Mouse (Mus musculus) heart, postnatal 0 days (tissue): ENCODE results near the gene Rpl23. TPM values are rescaled to one million over a fixed set of nuclear protein-coding genes. Genes with fewer than 3 reads are reported as not detected.

Experiments
- ATAC-seq: fragments of 200-750 bp; cut with Nextera tagmentation; 2 replicates; pipeline ENCODE4 v1.8.0; 2017; ENCODE audit warnings: low read depth, moderate number of reproducible peaks, moderate library complexity; ENCODE audit not compliant: insufficient read depth
- DNase-seq: peaks from one replicate; pipeline ENCODE4 v3.0.0-alpha.2; 2016; ENCODE audit warnings: low spot score
- H3K27ac ChIP-seq: fragments of 300-500 bp; sonication (generic); 2 replicates; pipeline ENCODE4 v1.5.1; 2014; ENCODE audit warnings: low read depth, mild to moderate bottlenecking
- H3K27me3 ChIP-seq: fragments of 300-500 bp; sonication (generic); 2 replicates; pipeline ENCODE4 v1.6.1; 2014; ENCODE audit warnings: low read length, mixed read lengths; ENCODE audit not compliant: control insufficient read depth, insufficient read depth
- H3K36me3 ChIP-seq: fragments of 300-500 bp; sonication (generic); replicated peaks from 2 replicates; pipeline ENCODE4 v1.6.1; 2014; ENCODE audit warnings: low read length, mixed read lengths; ENCODE audit not compliant: control insufficient read depth, insufficient read depth
- H3K4me1 ChIP-seq: fragments of 300-500 bp; sonication (generic); 2 replicates; pipeline ENCODE4 v1.6.1; 2014; ENCODE audit warnings: antibody characterized with exemption; ENCODE audit not compliant: control insufficient read depth, insufficient read depth
- H3K4me2 ChIP-seq: fragments of 300-500 bp; sonication (generic); 2 replicates; pipeline ENCODE4 v1.6.1; 2014; ENCODE audit warnings: low read depth, mild to moderate bottlenecking, low read length, moderate library complexity
- H3K4me3 ChIP-seq: fragments of 300-500 bp; sonication (generic); 2 replicates; pipeline ENCODE4 v1.5.1; 2014; ENCODE audit warnings: low read depth, low read length
- H3K9ac ChIP-seq: fragments of 300-500 bp; sonication (generic); replicated peaks from 2 replicates; pipeline ENCODE4 v1.6.1; 2014; ENCODE audit warnings: low read depth, low read length, mixed read lengths
- H3K9me3 ChIP-seq: fragments of 300-500 bp; sonication (generic); replicated peaks from 2 replicates; pipeline ENCODE4 v1.6.1; 2016; ENCODE audit warnings: low read length; ENCODE audit not compliant: control insufficient read depth
- CTCF ChIP-seq: IDR thresholded peaks from 2 replicates; pipeline ENCODE4 v1.5.1; 2016; ENCODE audit warnings: antibody characterized with exemption, control low read depth, low read depth
- EP300 ChIP-seq: IDR thresholded peaks from 2 replicates; pipeline ENCODE4 v1.6.1; 2016; ENCODE audit warnings: antibody characterized with exemption, low read depth
- WGBS: fragments of 180-500 bp; shearing (Covaris S2); extraction: QIAGEN DNeasy Blood & Tissue Kit; methylation state at CpG from one replicate; pipeline ENCODE4 v1.1.7; 2014; 5-methylcytosine and 5-hydroxymethylcytosine counted together
- polyA plus RNA-seq: library from polyadenylated mRNA; unstranded; fragments of >200 nt; fragmentation: Nextera tagmentation; extraction: Ambion mirVana; gene quantifications from 2 replicates; pipeline ENCODE4 v1.2.1, GENCODE M21; 2015
- total RNA-seq: library from RNA; depleted of rRNA; stranded (reverse); fragments of >200 nt; gene quantifications from 2 replicates; pipeline ENCODE4 v1.2.3, GENCODE M21; 2014; ENCODE audit warnings: low replicate concordance

Gene Rpl23
- total and polyA plus RNA-seq, 2 experiments from 2014 or later: 208 to 394 TPM

GRCm38 (mm10) chr11:97789727-97790126, 7.5 kb upstream of the Rpl23 start:
- Histone ChIP-seq H3K9ac (no peak overlapping the region), H3K4me2 (no peak overlapping the region), H3K9me3 (no peaks in the 10 kb centered on the region), H3K4me3 (no peak overlapping the region), H3K27ac (no peak overlapping the region), H3K27me3 (no peaks in the 10 kb centered on the region), H3K36me3 (no peaks in the 10 kb centered on the region), H3K4me1 (no peaks in the 10 kb centered on the region)
- DNase-seq (no peak), ATAC-seq (no peak)
- WGBS: 78% methylated on average over 5 of the region's 5 CpGs
- TF ChIP-seq CTCF: no peak

DNA sequence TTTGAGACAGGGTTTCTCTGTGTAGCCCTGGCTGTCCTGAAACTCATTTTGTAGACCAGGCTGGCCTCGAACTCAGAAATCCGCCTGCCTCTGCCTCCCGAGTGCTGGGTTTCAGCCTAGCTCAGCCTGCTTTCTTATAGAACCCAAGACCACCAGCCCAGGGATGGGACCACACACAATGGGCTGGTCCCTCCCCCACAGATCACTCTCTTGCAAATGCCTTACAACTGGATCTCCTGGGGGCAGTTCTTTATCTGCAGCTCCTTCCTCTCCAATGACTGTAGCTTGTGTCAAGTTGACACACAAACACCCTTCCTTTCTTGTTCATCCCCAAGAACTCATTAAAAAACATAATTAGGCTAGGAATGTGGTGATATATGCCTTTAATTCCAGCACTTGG, 5.7 kb upstream of the Rpl23 start:
- ATAC-seq: no peak
- TF ChIP-seq CTCF (no peak), EP300 (no peak)
- H3K4me1 ChIP-seq: no peaks in the 10 kb centered on the region
- H3K4me3 ChIP-seq: no peak overlapping the region
- no peak overlapping the region for H3K9ac ChIP-seq
- H3K36me3 ChIP-seq: no peaks in the 10 kb centered on the region
- no peak for DNase-seq
- H3K9me3 ChIP-seq: no peaks in the 10 kb centered on the region
- 84% methylated on average over 3 of the region's 3 CpGs for WGBS
- no peaks in the 10 kb centered on the region for H3K27me3 ChIP-seq
- H3K4me2 ChIP-seq: no peak overlapping the region
- no peak overlapping the region for H3K27ac ChIP-seq

GRCm38 (mm10) chr11:97782564-97782895, 293 bp upstream of the Rpl23 start:
- Histone ChIP-seq H3K36me3 (peaks cover 33% of the 10 kb centered on the region), H3K4me2 (peak overlapping the region; percentile 74), H3K27me3 (no peaks in the 10 kb centered on the region), H3K4me3 (peak overlapping the region; percentile 81), H3K9ac (peak overlapping the region; percentile 72), H3K9me3 (no peaks in the 10 kb centered on the region), H3K4me1 (peaks cover 4% of the 10 kb centered on the region; the same call in 1 of the 2 replicates), H3K27ac (peak overlapping the region; percentile 92)
- WGBS: 0% methylated on average over 10 of the region's 10 CpGs
- no peak for ATAC-seq
- no peak for DNase-seq
- no peak for TF ChIP-seq CTCF
- no peak for TF ChIP-seq EP300

DNA sequence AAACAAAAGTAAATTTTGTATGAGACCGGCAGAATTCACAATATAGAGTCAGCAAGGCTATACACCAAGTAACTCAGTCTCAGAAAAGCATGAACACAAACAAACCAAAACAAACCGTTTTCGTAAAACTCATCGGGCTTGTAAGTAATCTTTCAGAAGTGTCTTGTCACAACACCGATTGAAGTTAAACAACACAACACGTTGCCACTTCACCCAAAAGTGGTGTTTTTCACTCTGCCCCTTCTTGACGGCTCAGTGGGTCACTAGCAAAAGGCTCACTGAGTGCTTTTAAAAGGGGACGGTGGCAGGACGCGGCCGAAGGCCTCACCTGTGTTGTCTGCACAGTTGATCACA, 782 bp downstream of the Rpl23 start:
- H3K9me3 ChIP-seq: no peaks in the 10 kb centered on the region
- H3K27me3 ChIP-seq: no peaks in the 10 kb centered on the region
- ATAC-seq: no peak
- peaks cover 43% of the 10 kb centered on the region for H3K36me3 ChIP-seq
- 2% methylated on average over 11 of the region's 11 CpGs for whole genome bisulfite sequencing
- DNase-seq: no peak
- peaks cover 4% of the 10 kb centered on the region; the same call in 1 of the 2 replicates for H3K4me1 ChIP-seq
- H3K9ac ChIP-seq: peak overlapping the region; percentile 88
- peak overlapping the region; percentile 74 for H3K4me2 ChIP-seq
- TF ChIP-seq CTCF (no peak), EP300 (no peak)
- peak overlapping the region; percentile 81 for H3K4me3 ChIP-seq
- H3K27ac ChIP-seq: peak overlapping the region; percentile 92

- H3K36me3 ChIP-seq: peaks cover 43% of the 10 kb centered on the region
Observed at GRCm38 (mm10) chr11:97779968-97780701, 2.1 kb downstream of the Rpl23 start.

GRCm38 (mm10) chr11:97778918-97779317, 3.3 kb downstream of the Rpl23 start:
- no peak overlapping the region for H3K27ac ChIP-seq
- WGBS: 79% methylated on average over 1 of the region's 1 CpGs
- no peak overlapping the region for H3K4me2 ChIP-seq
- H3K9ac ChIP-seq: no peak overlapping the region
- ATAC-seq: no peak
- TF ChIP-seq CTCF (no peak), EP300 (no peak)
- H3K36me3 ChIP-seq: peaks cover 43% of the 10 kb centered on the region
- H3K9me3 ChIP-seq: no peaks in the 10 kb centered on the region
- H3K4me1 ChIP-seq: peaks cover 4% of the 10 kb centered on the region; the same call in 1 of the 2 replicates
- DNase-seq: no peak
- no peak overlapping the region for H3K4me3 ChIP-seq
- H3K27me3 ChIP-seq: no peaks in the 10 kb centered on the region

More at GRCm38 (mm10) chr11:97779968-97780701, 2.1 kb downstream of the Rpl23 start:
- ATAC-seq (no peak), DNase-seq (no peak)
- no peaks in the 10 kb centered on the region for H3K27me3 ChIP-seq
- no peak overlapping the region for H3K4me3 ChIP-seq
- TF ChIP-seq CTCF: no peak
- no peak for TF ChIP-seq EP300
- no peaks in the 10 kb centered on the region for H3K9me3 ChIP-seq
- peak overlapping the region; percentile 74; the same call in 1 of the 2 replicates for H3K4me2 ChIP-seq
- H3K27ac ChIP-seq: no peak overlapping the region
- H3K9ac ChIP-seq: peak overlapping the region; percentile 88; the same call in 1 of the 2 replicates
- peaks cover 4% of the 10 kb centered on the region; the same call in 1 of the 2 replicates for H3K4me1 ChIP-seq
- WGBS: 48% methylated on average over 2 of the region's 2 CpGs
